Mouse (Mus musculus): ENCODE measurements around the gene Tmem35b.

GRCm38 (mm10) chr4:127171341-127171905 lies 47.9 kb downstream of the Tmem35b start:
- TF ChIP-seq CTCF (IDR thresholded peaks at IDR 0.05; ENCODE audit: extremely low read depth, insufficient read length, insufficient replicate concordance, low read depth, low read length) = no peak
- no peak for TF ChIP-seq POLR2A (IDR thresholded peaks at IDR 0.05; ENCODE audit: low read depth, low read length)

Measured in small intestine, adult 2 months (tissue).